Mouse (Mus musculus): ENCODE results near the gene Mcm10. TPM values are rescaled to one million over a fixed set of nuclear protein-coding genes. Genes with fewer than 3 reads are reported as not detected.

The Mcm10 gene
- polyA plus RNA-seq, 1 experiment from 2014 or later = 67.5 TPM

DNA sequence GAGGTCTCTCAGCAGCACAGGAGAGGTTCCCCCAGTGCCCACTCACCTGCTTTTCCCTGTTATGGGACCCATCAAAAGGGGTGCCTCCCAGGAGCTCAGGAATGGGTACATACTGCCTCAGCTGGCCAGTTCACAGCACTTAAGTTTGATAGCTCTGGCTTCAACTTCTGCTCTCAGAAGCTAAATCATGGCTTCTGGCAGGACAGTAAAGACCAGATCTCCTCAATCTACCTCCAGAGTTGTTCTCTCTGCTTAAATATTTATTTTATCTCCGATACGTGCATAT, 30.8 kb upstream of the Mcm10 start:
- 94% methylated on average over 2 of the region's 2 CpGs for WGBS
- Histone ChIP-seq H3K36me3 (ENCODE audit: control insufficient read depth, insufficient read depth, low read length) (no peaks in the 10 kb centered on the region), H3K4me2 (ENCODE audit: low read depth, low read length, severe bottlenecking) (no peak overlapping the region), H3K9me3 (ENCODE audit: control insufficient read depth, low read length) (no peaks in the 10 kb centered on the region), H3K4me1 (replicated peaks; ENCODE audit: control insufficient read depth, insufficient read depth, low read length) (peaks cover 3% of the 10 kb centered on the region; the same call in 1 of the 2 replicates), H3K4me3 (ENCODE audit: low read depth, low read length) (no peak overlapping the region), H3K27me3 (ENCODE audit: control insufficient read depth, insufficient read depth, low read length) (no peaks in the 10 kb centered on the region), H3K9ac (ENCODE audit: low read length) (no peak overlapping the region), H3K27ac (ENCODE audit: low read depth, low read length) (no peak overlapping the region)
- ATAC-seq (replicated peaks; ENCODE audit: low FRiP score) (no peak), DNase-seq (ENCODE audit: low spot score) (no peak)

DNA sequence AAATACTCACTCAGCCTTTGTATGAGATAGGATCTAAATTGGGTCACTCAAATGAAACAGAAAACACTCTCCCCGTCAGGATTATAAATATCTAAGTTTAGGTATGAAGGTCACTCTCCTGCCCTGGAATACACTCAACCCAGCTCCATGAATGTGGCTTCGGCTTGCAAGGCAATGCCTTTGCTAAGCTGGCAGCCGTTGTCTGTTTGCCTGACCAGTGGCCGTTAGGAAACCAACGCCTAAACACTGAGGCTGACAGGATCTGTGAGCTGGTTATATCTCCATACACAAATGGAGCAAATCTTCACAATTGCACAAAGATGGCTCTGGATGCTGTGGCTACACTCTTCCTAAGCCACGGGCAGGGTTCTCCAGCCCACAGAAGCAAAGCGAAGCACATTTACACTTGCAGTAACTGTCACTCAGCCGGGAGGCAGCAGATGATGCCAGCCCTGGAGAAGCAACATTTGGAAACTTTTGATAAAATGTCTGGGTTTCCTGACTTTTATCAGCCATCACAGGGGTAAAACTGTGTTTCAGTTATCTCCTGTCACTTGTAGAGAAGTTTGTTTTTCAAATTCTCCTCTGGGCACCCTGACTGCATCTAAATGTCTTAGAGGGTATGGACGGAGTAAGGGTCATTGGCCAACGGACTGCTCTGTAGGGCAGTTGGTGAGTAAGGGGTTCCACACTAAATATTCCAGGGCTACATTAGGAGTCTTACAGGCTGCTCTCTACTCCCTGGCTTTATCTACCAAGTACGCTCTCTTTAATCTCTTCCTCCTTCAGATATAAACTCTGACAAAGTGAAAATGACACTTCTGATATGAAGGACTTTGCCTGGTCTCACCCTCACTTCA, 30.3 kb upstream of the Mcm10 start:
- H3K27me3 ChIP-seq (ENCODE audit: control insufficient read depth, insufficient read depth, low read length) = no peaks in the 10 kb centered on the region
- WGBS = 83% methylated on average over 11 of the region's 11 CpGs
- no peaks in the 10 kb centered on the region for H3K9me3 ChIP-seq (ENCODE audit: control insufficient read depth, low read length)
- no peak overlapping the region for H3K27ac ChIP-seq (ENCODE audit: low read depth, low read length)
- H3K4me2 ChIP-seq (ENCODE audit: low read depth, low read length, severe bottlenecking) = no peak overlapping the region
- ATAC-seq (replicated peaks; ENCODE audit: low FRiP score) = no peak
- H3K4me1 ChIP-seq (replicated peaks; ENCODE audit: control insufficient read depth, insufficient read depth, low read length) = peaks cover 3% of the 10 kb centered on the region; the same call in 1 of the 2 replicates
- no peak overlapping the region for H3K9ac ChIP-seq (ENCODE audit: low read length)
- H3K4me3 ChIP-seq (ENCODE audit: low read depth, low read length) = no peak overlapping the region
- no peak for DNase-seq (ENCODE audit: low spot score)
- H3K36me3 ChIP-seq (ENCODE audit: control insufficient read depth, insufficient read depth, low read length) = no peaks in the 10 kb centered on the region

DNA sequence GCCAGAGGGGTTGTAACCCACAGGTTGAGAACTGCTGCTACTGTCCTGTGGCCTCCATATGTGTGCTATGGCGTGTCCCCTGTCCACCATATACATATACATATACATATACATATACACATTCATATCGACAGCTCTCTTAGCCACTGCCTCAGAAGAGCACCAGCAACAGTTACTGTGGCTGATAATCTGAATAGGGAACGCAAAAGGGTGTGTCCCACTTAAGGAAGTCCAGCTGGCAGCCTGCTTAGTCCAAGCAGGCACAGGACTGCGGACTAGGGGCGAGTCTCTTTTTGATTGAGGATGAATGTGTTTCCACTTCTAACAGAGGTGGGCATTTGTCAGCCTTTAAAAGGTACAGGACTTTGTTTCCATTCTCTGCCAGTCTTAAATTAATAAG, 29.3 kb upstream of the Mcm10 start:
- Histone ChIP-seq H3K4me1 (replicated peaks; ENCODE audit: control insufficient read depth, insufficient read depth, low read length) (peaks cover 3% of the 10 kb centered on the region; the same call in 1 of the 2 replicates), H3K9me3 (ENCODE audit: control insufficient read depth, low read length) (no peaks in the 10 kb centered on the region), H3K4me3 (ENCODE audit: low read depth, low read length) (no peak overlapping the region), H3K4me2 (ENCODE audit: low read depth, low read length, severe bottlenecking) (no peak overlapping the region), H3K27ac (ENCODE audit: low read depth, low read length) (no peak overlapping the region), H3K27me3 (ENCODE audit: control insufficient read depth, insufficient read depth, low read length) (no peaks in the 10 kb centered on the region), H3K36me3 (ENCODE audit: control insufficient read depth, insufficient read depth, low read length) (no peaks in the 10 kb centered on the region), H3K9ac (ENCODE audit: low read length) (no peak overlapping the region)
- no peak for DNase-seq (ENCODE audit: low spot score)
- WGBS = 85% methylated on average over 5 of the region's 5 CpGs
- ATAC-seq (replicated peaks; ENCODE audit: low FRiP score) = no peak

DNA sequence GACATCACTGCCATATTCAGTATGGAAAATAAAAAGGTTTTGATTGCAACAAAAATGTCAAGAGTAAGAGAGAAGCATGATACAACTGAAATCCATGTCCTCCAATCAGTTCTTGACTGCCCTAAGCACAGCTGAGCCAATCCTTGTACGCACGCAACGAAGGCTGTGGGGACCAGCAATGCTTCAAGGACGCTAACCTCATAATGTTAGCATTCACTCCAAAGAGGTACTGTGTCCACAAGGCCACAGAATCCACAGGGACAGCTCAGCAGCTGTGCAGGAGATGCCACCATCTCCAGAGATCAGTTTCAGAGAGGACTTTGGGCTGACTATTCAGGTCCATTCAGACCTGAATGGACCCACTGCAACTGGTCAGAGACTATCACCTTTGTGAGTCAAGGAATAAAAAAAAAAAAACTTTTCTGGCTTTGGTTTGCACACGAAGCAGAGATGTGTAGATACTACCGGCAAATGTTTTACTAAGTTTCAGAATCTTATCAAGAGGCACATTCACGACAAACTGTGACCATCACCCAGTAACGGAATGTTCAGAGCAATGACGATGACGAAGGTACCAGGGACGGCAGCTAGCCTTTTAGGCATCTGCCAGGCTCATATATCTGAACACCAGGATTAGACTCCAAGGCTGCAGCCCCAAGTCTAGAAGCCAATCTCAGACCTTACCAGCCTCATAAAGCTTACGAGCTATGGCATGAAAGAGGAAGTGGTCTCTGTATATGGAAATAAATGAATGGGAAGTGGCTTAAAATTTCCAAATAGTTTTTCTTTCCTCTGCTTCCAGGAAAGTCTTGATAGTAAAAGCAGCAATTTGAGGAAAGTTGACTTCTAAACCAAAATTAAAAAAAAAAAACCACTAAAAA, 27.9 kb upstream of the Mcm10 start:
- H3K9me3 ChIP-seq (ENCODE audit: control insufficient read depth, low read length) = no peaks in the 10 kb centered on the region
- H3K27me3 ChIP-seq (ENCODE audit: control insufficient read depth, insufficient read depth, low read length) = no peaks in the 10 kb centered on the region
- H3K36me3 ChIP-seq (ENCODE audit: control insufficient read depth, insufficient read depth, low read length) = no peaks in the 10 kb centered on the region
- DNase-seq (ENCODE audit: low spot score) = no peak
- no peak overlapping the region for H3K4me2 ChIP-seq (ENCODE audit: low read depth, low read length, severe bottlenecking)
- peaks cover 3% of the 10 kb centered on the region; the same call in 1 of the 2 replicates for H3K4me1 ChIP-seq (replicated peaks; ENCODE audit: control insufficient read depth, insufficient read depth, low read length)
- no peak overlapping the region for H3K27ac ChIP-seq (ENCODE audit: low read depth, low read length)
- no peak for ATAC-seq (replicated peaks; ENCODE audit: low FRiP score)
- no peak overlapping the region for H3K4me3 ChIP-seq (ENCODE audit: low read depth, low read length)
- H3K9ac ChIP-seq (ENCODE audit: low read length) = no peak overlapping the region
- 94% methylated on average over 12 of the region's 12 CpGs for WGBS

DNA sequence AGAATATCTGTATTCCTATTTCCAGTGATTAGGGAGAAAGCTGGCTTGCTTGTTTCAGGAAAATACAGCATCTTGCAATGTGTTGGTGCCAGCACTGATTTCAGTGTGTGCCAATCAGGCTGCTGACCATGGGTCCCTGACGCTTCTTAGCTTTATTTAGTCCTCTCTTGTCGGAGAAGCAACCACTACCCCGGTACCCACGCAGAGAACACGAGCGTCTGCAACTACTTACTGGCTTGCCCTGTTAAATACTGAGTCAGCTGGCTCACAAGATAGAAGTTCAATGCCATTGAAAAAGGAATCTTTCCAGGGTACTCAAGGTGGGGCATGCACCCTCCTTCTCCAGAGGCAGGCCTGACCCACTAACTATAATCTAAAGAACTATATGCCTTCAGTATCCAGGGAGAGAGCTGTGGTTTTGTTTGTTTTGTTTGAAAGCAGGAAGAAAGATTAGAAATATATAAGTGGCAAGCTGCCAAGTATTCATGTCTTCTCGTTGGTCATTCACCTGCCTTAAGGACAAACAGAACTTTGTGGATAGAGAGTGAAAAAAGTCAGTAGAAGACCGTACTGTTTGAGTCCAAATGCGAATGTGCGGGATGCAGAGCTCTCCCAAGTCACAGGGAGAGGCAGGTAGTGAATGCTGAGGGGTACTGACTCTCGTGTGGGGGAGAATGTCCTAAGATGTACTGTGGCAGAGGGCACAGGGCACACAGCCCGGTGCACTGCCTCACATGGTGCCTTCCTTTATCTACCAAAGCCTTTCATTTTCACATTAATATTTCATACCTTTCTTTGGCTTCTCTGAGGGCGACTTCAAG, 27.0 kb upstream of the Mcm10 start:
- whole genome bisulfite sequencing = 90% methylated on average over 13 of the region's 13 CpGs
- no peak for DNase-seq (ENCODE audit: low spot score)
- Histone ChIP-seq H3K9ac (ENCODE audit: low read length) (no peak overlapping the region), H3K4me1 (replicated peaks; ENCODE audit: control insufficient read depth, insufficient read depth, low read length) (no peaks in the 10 kb centered on the region), H3K4me3 (ENCODE audit: low read depth, low read length) (no peak overlapping the region), H3K27ac (ENCODE audit: low read depth, low read length) (no peak overlapping the region), H3K36me3 (ENCODE audit: control insufficient read depth, insufficient read depth, low read length) (no peaks in the 10 kb centered on the region), H3K27me3 (ENCODE audit: control insufficient read depth, insufficient read depth, low read length) (no peaks in the 10 kb centered on the region), H3K9me3 (ENCODE audit: control insufficient read depth, low read length) (no peaks in the 10 kb centered on the region), H3K4me2 (ENCODE audit: low read depth, low read length, severe bottlenecking) (no peak overlapping the region)
- ATAC-seq (replicated peaks; ENCODE audit: low FRiP score) = no peak

DNA sequence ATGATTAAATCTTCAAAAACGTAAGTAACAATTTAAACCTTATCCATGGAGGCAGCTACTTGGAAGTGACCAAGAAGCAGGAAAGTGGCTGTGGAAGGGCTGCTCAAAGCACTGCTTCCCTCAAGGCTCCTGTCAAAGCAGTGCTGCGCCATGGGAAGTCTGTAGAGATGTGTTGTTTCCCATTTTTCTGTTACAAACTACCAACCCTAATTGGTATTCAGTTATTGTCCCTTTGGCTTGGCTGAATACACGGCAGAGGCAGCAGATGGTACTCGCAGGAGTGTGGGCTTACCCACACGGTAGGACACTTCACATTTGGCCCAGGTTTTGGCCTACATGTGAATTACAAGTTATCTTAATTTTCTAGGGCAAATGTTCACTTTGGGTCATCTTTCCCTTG, 25.7 kb upstream of the Mcm10 start:
- H3K4me3 ChIP-seq (ENCODE audit: low read depth, low read length) = no peak overlapping the region
- H3K27me3 ChIP-seq (ENCODE audit: control insufficient read depth, insufficient read depth, low read length) = no peaks in the 10 kb centered on the region
- H3K27ac ChIP-seq (ENCODE audit: low read depth, low read length) = no peak overlapping the region
- WGBS = 69% methylated on average over 5 of the region's 5 CpGs
- no peak overlapping the region for H3K9ac ChIP-seq (ENCODE audit: low read length)
- no peak for DNase-seq (ENCODE audit: low spot score)
- no peaks in the 10 kb centered on the region for H3K36me3 ChIP-seq (ENCODE audit: control insufficient read depth, insufficient read depth, low read length)
- no peak for ATAC-seq (replicated peaks; ENCODE audit: low FRiP score)
- no peaks in the 10 kb centered on the region for H3K9me3 ChIP-seq (ENCODE audit: control insufficient read depth, low read length)
- H3K4me1 ChIP-seq (replicated peaks; ENCODE audit: control insufficient read depth, insufficient read depth, low read length) = no peaks in the 10 kb centered on the region
- no peak overlapping the region for H3K4me2 ChIP-seq (ENCODE audit: low read depth, low read length, severe bottlenecking)

DNA sequence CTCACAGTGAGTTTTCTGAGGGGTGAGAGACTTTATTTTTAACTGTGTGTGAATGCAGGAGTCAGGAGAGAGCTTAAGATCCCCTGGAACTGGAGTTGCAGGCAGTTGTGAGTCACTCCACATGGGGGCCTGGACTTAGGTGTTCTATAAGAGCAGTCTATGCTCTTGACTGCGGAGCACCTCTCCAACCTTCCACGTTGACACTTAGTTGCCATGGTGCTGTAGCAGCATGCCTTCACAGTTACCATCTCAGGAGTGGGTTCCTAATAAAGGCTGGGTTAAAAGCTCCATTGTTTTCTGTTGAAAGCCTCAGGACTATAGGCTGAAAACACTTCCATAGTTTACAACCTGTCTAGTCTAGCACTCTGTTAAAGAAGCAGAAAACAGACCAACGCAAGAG, 24.8 kb upstream of the Mcm10 start:
- DNase-seq (ENCODE audit: low spot score) (no peak), ATAC-seq (replicated peaks; ENCODE audit: low FRiP score) (no peak)
- Histone ChIP-seq H3K4me1 (replicated peaks; ENCODE audit: control insufficient read depth, insufficient read depth, low read length) (no peaks in the 10 kb centered on the region), H3K4me2 (ENCODE audit: low read depth, low read length, severe bottlenecking) (no peak overlapping the region), H3K9ac (ENCODE audit: low read length) (no peak overlapping the region), H3K36me3 (ENCODE audit: control insufficient read depth, insufficient read depth, low read length) (no peaks in the 10 kb centered on the region), H3K27me3 (ENCODE audit: control insufficient read depth, insufficient read depth, low read length) (no peaks in the 10 kb centered on the region), H3K9me3 (ENCODE audit: control insufficient read depth, low read length) (no peaks in the 10 kb centered on the region), H3K27ac (ENCODE audit: low read depth, low read length) (no peak overlapping the region), H3K4me3 (ENCODE audit: low read depth, low read length) (no peak overlapping the region)
- 46% methylated on average over 3 of the region's 3 CpGs for WGBS

DNA sequence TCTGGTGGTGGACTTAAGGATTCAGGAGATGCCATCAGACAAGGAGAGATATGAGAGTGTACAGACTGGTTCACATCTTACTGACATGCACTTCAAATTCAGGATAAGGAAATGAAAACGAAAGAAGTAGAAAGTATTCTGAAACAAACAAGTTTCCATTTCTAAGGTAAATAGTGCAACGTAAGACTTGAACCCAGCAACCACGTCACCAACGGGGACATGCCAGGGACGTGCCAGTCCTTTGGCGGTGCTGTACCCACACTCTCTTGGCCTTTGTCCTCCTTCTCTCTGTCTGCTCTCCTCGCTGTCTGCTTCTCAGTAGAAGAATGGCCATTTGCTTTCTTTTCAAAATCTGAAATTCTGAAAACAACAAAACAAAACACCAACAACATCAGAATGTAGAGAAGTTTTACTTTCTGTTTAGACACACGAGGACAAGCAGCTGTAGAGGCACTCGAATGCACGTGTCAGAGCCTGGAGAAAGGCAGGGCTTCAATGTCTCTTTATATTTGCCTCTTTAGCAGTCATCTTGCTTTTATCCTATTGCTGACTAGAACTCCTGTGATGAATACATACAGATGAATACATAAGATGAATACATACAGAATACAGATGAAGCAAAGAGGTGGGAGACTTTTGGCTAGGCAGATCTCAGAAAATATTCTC, 24.0 kb upstream of the Mcm10 start:
- DNase-seq (ENCODE audit: low spot score) (no peak), ATAC-seq (replicated peaks; ENCODE audit: low FRiP score) (no peak)
- Histone ChIP-seq H3K27me3 (ENCODE audit: control insufficient read depth, insufficient read depth, low read length) (no peaks in the 10 kb centered on the region), H3K9me3 (ENCODE audit: control insufficient read depth, low read length) (no peaks in the 10 kb centered on the region), H3K4me1 (replicated peaks; ENCODE audit: control insufficient read depth, insufficient read depth, low read length) (no peaks in the 10 kb centered on the region), H3K4me3 (ENCODE audit: low read depth, low read length) (no peak overlapping the region), H3K4me2 (ENCODE audit: low read depth, low read length, severe bottlenecking) (no peak overlapping the region), H3K36me3 (ENCODE audit: control insufficient read depth, insufficient read depth, low read length) (no peaks in the 10 kb centered on the region), H3K27ac (ENCODE audit: low read depth, low read length) (no peak overlapping the region), H3K9ac (ENCODE audit: low read length) (no peak overlapping the region)
- WGBS = 84% methylated on average over 10 of the region's 10 CpGs

All from forebrain, embryonic 11.5 days (tissue).